Mouse (Mus musculus) gastrocnemius, postnatal 10 days (tissue): ENCODE measurements at regions not wholly inside any gene's neighbourhood (a gene's known extent, or its start where the extent isn't known, plus 50 kb on each side); places are given as distances from the start of the nearest gene placed in this dataset.

ENCODE experiments used
- DNase-seq: peaks from one replicate; pipeline ENCODE4 v3.0.0; 2021; ENCODE audit warnings: mixed read lengths

DNA sequence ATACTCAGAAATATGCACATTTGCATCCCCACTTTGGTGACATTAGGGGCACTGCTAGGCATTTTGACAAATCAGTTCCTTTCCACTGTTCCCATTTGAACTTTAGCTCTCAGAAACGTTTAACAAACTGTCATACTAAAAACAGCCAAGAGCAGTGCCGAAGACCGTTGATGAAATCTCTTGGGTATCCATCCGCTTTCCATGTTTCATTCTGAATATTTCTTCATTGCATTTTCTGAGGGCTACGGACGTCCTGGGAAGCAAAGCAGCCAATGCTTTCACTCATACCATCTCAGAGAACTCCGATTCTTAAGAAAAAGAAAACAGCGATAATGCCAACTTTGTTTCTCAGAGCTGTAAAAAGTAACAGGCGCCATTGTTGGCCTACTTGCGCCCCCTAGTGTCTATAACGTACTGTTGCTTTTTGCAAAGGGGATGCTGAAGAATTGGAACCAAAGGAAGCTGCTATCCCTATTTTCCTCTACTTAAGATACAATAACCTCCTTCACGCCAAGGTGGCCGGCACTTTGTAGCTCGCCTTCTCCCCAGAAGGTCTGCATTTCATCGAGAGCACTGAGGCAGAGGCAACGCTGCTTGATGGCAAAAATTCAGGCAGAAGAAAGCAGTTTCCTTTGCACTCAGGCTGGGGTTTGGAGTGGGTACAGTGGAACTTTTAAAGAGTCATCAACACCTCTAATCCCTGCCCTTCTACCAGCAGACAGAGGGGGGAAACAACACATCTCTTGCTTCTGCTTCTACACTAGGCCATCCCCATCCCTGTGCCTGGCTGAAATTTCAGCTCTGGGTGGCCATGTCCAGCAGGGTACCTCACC lies 163.1 kb upstream of the Spred2 start:
- peak; percentile 60 for DNase-seq

DNA sequence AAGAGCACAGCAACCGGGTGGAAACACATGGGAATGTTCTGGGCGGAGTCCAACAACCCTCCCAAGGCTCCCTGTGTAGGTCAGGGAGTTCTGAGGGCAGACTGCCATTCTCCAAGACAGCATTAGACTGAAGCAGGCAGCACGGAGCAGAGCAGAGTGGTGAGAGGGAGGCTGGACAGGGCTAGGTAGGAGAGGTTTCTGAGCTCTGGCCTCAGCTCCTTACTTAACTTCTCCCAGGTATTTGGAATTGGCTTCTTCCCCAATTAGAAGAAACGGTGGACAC lies 162.5 kb upstream of the Spred2 start:
- DNase-seq = no peak

DNA sequence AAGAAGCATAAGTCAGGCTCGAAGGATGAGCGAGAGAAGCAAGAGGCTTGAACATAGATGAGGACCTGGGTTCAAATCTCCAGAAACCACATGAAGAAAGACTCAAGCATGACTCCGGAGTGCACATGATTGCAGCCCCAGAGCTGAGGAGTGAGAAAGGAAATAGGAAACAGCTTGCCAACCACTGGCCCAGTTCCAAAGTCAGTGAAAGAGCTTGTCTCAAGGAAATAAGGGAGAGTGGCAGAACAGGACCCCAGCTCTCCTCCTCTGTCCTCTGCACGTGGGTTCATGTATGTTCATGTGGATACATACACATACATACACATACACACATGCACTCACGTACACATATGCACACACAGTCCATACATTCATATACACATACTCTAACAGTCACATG lies 156.9 kb upstream of the Spred2 start:
- DNase-seq = no peak

DNA sequence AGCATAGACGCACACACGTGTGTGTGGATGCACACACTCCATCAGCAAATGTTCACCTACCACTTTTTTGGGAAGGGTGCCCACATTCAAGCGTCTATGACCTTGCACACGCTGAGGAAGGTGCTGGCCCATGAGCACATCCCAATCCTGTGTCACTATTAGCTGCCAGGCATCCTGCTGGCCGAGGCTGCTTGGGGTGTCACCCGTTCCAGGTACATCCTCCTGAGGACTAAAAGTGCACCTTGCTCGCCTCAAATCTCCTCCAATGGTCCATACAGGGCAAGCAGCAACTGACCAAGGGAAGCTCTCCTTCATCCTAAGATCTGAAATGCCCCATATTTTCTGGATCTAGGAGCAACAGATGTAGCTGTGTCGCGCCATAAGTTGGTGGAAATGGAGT lies 156.3 kb upstream of the Spred2 start:
- no peak for DNase-seq

DNA sequence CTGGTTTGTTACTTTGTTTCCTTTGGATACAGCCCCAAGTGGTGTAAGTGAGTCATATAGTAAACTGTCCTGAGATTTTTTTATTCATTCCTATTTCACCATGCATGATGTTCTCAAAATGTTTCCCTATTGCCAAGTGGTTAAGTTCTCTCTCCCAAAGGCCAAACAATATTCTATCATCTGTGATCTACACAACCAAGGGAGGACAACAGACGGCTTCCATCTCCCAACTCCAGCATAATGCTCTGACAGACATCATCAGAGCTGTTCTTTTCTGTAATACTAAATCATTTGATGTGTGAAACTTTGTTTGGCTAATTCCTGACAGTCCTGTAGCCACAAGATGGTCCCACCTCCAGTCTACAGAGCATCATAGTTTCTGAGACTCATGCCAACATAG lies 155.2 kb upstream of the Spred2 start:
- DNase-seq = no peak

DNA sequence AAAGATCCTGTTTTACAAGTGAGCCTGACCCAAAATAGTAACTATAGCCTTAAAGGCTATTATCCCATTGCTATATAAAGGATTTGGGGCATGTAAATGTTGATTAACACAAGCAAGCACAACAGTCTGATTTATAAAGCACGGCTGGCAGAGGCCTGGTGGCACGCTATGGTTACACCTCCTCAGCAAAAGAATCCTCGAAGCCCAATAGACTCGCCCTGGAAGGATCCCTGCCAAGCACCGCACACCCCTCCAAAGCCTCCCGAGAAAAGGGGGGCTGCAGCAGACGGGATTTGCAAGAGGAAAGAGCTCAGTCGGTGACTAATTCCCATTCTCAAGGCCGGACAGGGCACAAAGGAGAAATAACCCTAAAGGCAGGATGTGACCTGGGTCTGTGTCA lies 150.2 kb upstream of the Spred2 start:
- no peak for DNase-seq

DNA sequence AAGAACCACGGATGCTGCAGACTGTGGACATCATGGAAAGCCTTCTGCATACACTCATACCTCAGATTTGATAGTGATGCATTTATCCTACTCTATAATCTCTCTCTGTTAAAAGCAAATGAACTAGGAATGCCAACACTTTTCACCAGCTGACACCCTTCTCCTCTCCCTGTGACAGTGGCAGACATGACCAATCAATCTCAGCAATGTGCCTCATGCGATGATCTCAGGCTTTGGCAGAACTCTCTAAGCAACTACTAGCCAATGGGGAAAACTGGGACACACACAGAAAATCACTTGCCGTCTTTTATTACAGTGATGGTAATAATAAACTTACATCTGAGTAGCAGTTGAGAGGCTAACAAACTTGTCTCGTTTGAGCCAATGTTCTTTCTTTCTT lies 148.4 kb upstream of the Spred2 start:
- DNase-seq = no peak

DNA sequence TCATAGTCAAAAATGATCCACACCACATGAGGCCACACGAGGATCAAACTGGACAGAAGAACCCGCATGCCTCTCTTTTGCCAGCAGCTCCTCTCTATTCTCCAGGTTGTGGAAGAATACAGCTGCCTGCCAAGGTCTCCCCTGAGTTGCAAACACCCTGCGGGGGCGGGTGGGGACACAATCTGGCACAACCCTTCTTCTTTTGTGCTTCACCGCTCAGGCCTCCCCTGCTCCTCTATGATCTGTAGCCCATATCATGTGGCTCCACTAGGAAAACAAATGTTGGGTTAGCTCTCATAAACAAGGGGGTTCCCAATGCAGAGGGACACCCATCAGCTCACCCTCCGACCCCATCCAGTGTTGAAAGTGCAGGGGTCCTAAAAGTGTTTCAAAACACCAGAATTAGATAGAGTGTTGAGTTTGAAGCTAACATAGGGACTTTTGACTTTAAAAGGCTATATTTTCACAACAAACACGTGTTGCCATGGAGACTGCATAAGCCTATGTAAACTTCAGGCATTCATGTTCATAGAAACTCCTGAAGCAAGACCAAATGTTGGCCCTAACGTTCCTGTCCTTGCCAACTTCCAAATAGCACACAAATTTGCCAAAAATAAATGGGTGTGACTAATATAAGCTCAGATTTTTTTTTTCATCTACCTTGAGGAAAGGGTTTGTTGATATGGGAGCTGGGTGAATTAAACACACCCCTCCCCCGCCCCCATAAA lies 147.5 kb upstream of the Spred2 start:
- DNase-seq = no peak

DNA sequence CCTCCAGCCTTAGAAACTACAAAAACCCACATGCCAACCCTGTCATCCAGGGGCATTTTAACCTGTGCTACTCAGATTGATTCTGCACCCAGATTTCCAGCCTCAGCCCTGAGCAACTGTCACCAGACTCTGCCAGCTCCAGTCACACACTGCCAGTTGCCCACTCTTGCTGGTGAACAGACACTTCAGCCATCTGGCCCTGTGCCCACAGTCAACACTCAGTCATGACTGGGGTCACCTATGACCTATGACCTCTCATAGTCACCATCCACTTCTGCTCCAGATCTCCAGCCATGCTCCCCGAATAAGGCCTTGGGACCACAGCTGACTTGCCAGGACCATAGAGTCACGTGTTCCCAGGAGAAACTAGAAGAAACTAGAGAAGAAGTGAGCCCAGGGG lies 146.0 kb upstream of the Spred2 start:
- no peak for DNase-seq

DNA sequence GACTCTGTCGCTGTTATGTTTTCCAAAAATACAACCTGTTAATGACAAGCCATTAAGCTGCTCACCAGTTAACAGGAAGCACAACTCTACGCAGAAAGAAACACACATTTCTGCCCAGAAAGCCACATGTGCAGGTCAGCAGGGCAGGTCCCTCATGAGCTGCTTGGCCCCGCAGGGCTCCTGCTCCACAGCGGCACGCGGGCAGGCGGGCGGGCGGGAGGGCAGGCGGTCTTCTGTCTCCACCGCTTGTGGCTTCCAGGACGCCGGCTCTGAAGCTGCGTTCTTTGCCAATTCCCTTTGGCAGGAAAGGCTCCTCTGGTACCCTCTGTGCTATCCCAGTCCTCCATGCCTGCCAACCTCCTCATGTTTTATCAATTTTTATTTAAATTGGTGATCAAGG lies 139.1 kb upstream of the Spred2 start:
- no peak for DNase-seq

DNA sequence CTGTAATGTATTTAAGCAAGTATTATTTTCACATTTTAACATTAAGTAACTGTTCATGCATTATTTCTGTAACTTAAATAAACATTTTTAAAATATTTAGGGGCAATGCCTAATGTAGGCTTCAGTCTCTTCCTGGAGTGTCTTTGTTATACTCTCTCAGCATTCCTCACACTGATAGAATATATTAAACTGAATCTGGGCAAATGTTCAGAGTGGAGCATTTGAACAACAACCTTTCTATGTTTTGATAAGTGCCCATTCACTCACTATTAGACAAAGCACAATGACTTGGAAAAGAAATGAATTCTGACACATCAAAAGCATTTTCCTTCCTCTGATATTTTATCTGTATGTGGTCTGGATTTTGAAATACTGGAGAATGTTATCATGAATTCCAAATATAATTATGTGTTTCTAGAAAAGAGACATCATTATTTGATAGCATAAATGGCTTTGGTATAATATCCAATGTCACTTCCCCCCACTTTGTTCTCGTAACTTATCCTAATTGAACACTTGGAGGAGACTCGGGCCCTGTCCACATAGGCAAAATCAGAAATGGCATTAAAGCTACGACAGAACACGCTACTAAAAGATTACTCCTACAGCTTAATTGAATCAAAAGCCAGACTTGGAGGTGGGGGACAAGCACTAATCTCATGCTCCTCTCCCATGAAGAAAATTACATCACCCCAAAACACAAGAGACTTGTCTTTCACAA lies 127.1 kb upstream of the Spred2 start:
- no peak for DNase-seq

DNA sequence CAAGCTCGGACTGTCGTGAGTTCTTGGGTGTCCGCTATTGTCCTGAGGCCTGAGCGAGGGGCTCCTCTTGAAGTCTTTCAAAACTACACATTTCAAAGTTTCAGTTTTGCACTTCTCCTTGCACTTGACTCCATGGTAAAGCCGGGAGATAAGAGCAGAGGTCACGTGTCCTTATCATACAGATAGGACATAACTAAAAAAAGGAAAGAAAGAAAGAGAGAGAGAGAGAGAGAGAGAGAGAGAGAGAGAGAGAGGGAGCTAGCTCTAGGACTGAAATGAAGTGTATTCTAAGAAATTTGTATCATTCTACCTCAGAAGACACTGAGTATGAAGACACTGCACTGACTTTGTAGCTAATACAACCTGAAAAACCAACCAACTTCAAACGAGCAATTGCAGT lies 114.8 kb upstream of the Spred2 start:
- no peak for DNase-seq

DNA sequence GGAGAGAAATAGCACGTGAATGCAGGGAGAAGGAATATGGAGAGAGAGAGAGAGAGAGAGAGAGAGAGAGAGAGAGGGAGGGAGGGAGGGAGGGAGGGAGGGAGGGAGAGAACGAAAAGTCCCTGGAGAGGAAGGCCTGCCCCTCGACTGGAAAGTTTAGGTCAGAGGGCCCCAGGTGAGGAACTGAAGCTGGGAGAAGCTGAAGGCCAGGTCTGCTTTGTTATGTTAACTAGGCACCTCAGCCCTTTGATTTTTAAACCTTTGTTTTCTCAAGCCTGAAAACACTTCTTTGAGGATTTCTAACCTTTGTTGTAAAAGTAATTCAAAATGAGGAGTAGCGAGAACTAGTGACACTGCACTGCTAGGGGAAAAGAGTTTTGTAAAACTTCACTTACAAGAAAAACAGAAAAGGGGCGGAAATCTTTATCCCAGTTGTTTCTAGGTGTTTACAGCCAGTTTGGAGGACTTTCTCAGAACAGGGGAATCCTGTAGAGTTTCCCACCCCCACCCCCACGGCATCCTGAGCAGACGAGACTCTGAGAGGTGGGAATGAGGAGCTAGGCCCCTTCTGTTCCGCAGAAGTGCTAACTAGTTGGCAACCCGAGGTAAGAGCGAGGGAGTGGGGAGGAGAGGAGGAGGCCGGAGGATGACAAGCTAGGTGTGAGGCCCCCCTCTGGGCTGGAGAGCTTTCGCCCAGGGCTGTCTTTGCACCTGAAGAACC lies 112.7 kb upstream of the Spred2 start:
- no peak for DNase-seq

DNA sequence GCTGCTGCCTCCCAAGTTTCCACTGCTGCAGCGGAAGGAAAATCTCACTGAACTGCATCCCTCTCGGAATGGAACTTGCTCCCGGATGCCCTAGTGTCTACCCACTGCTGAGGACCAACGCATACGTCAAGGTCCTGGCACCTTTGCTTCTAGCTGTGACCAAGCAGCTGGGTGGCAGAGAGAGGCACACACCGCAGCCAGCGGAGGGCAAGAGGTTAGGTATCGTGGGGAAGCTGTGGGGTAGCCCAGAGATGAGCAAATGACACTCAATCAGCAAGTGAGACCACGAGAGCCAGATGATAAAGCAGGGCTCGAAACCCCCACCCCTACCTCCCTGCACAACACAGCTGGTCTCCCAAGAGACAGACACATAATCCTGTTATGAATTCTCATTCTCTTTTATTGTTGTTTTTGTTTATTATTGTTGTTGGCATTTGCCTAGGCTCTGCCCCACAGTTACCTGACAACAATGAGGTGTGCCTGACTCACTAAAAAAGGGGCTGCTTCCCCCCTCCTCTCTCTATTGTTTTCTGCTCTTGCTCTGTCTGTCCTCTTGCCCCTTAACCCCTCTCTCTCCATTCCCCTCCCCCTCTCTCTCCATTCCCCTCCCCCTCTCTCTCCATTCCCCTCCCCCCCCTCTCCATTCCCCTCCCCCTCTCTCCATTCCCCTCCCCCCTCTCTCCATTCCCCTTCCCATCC lies 112.0 kb upstream of the Spred2 start:
- no peak for DNase-seq

DNA sequence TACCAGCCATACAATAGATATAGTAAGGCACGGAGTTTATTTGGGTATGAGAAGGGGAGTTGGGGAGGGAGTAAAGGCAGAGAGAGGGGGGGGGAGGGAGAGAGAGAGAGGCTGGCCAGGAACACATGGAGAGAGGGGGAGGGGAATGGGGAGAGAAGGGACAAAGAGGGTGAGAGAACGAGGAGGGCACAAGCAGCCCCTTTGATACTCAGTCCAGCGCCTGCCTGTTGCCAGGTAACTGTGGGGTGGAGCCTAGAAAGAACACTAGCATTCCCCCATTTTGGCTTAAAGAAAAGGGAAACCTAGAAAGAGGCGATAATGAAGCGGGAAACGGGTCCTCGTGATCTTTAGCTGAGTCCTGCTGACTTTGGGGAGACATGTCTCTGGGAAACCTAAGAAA lies 110.6 kb upstream of the Spred2 start:
- no peak for DNase-seq

DNA sequence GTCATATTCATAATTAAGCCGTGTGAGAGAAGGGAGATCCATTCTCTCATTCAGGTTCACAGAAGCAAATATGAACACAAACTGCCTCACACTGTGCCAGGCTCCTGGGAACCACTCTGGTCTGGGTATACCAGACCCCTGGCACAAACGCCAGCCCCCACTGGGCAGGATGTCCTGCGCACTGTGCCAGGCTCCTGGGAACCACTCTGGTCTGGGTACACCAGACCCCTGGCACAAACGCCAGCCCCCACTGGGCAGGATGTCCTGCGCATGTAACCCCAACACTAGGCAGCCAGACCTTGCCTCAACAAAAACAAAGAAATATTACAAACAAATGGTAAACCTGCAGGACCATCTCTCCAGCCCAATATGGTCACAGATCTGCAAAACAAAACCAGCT lies 101.2 kb upstream of the Spred2 start:
- no peak for DNase-seq

DNA sequence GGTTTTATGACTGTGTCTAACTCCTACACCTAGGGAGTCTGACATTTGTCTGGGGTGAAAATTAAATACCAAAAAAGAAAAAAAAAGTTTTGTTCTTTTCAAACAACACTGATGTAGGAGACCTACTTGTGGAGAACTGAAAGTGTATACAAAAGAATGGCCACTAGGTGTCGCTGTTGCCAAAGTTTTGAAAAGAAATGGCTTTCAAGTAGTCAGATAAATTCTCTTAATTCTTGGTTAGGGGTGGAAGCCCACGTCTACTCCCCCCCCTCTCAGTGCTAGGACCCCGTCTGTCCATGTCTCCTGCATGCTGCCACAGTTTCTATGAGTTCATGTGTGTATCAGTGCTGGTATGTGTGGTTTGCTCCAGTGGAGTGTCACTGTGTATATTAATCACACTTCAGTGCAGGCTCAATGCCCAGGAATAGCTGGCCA lies 100.7 kb upstream of the Spred2 start:
- DNase-seq = peak; percentile 60

DNA sequence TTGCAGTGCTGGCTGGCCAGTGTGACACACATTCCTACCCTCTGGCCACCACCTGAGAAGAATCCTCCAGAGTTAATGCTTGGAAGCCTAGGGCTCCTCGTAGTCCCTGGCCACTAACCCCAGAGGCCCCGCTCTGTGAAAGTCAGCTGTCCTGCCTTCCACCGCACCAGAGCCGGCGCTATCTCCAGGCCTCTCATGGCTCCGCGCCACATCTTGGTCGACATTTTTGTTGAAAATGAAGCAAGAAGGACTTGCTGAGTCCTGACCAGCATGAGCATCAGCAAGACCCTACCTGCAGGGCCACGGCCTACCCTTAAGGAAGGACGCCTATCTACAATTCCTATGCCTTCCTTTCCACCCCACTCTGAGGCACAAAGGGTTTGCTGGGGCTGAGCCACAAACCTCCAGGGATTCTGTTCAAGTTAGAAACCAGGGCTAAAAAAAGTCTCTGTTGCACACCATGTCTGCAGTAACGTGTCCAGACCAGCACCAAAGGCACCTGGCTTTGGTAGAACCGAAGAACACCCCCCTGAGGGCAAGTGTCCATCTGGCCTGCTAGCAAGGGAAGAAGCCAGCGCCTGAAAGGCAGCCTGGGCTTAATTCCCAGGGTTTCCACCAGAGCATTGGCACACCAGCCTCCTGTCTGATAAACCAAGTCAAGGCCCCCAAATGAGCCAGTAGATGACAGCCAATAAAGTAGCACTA lies 97.5 kb upstream of the Spred2 start:
- no peak for DNase-seq

DNA sequence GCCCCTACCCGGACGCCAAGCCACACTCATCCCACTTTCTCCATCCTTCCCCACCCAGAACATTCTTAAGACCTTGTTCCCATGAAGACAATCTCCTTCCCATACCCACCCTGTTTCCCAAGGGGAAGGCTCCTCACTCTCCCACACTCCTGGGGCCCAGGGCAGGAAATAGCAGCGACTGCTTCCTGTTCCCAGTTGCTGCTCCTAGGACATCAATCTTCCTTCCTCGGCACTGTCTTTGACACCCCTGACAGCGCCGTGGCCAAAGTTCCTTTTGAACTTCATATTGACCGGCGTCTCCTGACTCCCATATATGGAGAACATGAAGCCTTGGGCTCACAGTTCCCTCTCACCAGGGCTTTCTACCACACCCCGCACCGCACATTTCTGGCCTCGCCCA lies 96.2 kb upstream of the Spred2 start:
- no peak for DNase-seq

DNA sequence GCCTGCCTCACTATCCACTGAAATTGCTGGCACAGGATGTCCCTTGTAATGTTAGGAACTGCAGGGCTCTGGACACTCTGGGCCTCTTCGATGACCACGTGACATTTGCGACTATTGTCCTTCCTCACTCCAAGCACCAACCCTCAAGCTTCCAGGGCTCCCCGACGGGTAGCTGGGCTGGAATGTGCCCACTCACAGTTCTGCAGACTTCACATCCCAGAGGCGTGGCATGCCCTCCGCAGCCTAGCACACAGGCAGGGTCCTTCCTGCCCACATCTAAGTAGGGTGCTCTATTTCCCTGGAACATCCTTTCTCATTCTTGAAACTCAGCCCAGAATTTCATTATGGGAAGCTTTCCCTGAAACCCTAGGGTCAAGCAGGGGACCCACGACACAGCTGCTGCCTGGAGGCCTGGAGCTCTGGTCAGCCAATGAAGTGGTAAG lies 95.2 kb upstream of the Spred2 start:
- no peak for DNase-seq

DNA sequence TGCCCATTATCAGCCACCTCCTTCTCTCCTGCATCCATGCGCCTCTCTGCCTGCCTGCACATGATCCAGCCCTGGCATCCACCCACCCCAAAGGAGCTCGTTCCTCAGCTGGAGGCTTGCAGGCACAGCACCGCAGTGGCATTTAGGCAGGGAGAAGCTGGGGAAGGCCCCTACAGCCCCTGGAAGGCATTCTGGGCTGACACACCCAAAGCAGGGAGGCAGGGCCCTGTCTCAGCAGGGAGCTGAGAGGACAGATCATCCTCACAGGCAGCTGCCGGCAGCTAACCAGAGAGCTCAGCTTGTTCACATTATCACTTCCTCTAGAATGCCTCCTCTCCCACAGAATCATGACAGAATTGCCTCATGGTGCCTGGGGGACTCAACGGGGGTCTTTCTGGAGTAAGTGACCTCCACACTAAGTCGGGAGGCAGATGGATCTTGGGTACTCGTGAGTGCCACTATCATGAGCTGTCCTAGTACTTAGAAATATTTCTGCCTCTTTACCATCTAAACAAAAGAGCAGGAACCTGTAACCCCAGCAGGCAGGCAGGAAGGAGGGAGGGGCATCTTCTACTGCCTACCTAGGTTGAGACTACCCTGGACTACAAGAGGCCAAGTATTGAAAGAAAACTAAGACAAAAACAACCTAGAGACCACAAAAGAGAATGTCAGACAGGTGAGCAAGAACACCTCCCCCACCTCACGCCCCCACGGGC lies 94.5 kb upstream of the Spred2 start:
- no peak for DNase-seq
